Mouse (Mus musculus) G1E (cell line): ENCODE measurements around the gene Ggta1. TPM values are rescaled to one million over a fixed set of nuclear protein-coding genes. Genes with fewer than 3 reads are reported as not detected.

Experiments
- ATAC-seq: 2 replicates; pipeline ENCODE4 v1.8.0; 2016; ENCODE audit warnings: mild to moderate bottlenecking; ENCODE audit not compliant: insufficient number of reproducible peaks, poor library complexity, low FRiP score, severe bottlenecking; ENCODE audit errors: extremely low read depth
- DNase-seq: peaks from one replicate; pipeline ENCODE4 v3.0.0; 2012; ENCODE audit warnings: low spot score
- H3K27me3 ChIP-seq: 2 replicates; pipeline ENCODE4 v1.6.1; 2012; ENCODE audit warnings: mild to moderate bottlenecking, low read length, inconsistent platforms; ENCODE audit not compliant: insufficient read depth
- H3K36me3 ChIP-seq: replicated peaks from 2 replicates; pipeline ENCODE3; 2012; ENCODE audit warnings: mild to moderate bottlenecking, inconsistent platforms
- H3K4me1 ChIP-seq: 2 replicates; pipeline ENCODE4 v1.6.1; 2012; ENCODE audit warnings: low read depth, low read length, inconsistent platforms, mixed read lengths; ENCODE audit not compliant: insufficient read depth
- H3K4me3 ChIP-seq: 2 replicates; pipeline ENCODE4 v1.5.1; 2012; ENCODE audit warnings: low read depth, mild to moderate bottlenecking, inconsistent platforms, low read length, moderate library complexity, mixed read lengths
- H3K9me3 ChIP-seq: replicated peaks from 2 replicates; pipeline ENCODE4 v1.6.1; 2012; ENCODE audit warnings: inconsistent platforms
- CTCF ChIP-seq: IDR thresholded peaks from 2 replicates; pipeline ENCODE4 v1.5.1; 2012; ENCODE audit warnings: low read depth, low read length, inconsistent platforms, mixed read lengths
- GATA1 ChIP-seq: IDR thresholded peaks from 2 replicates; pipeline ENCODE4 v1.6.1; 2012; ENCODE audit warnings: borderline replicate concordance, low read length, inconsistent platforms, mixed read lengths
- GATA2 ChIP-seq: IDR thresholded peaks from 2 replicates; pipeline ENCODE4 v1.6.1; 2012; ENCODE audit warnings: low read depth, low read length, inconsistent platforms, borderline replicate concordance
- POLR2AphosphoS5 ChIP-seq: IDR thresholded peaks from 2 replicates; pipeline ENCODE4 v1.6.1; 2012; ENCODE audit warnings: low read depth, low read length, inconsistent platforms; ENCODE audit not compliant: insufficient replicate concordance
- TAL1 ChIP-seq: conservative IDR thresholded peaks from 2 replicates; pipeline ENCODE4 v1.6.1; 2012; ENCODE audit warnings: low read depth, low read length, inconsistent platforms, mixed read lengths
- polyA plus RNA-seq: library from polyadenylated mRNA; stranded (reverse); fragments of >175 nt; gene quantifications from 2 replicates; pipeline ENCODE4 v1.2.3, GENCODE M21; 2012
- total RNA-seq, 2 experiments: library from RNA; stranded (forward) in 1 of 2; stranded (reverse) in 1 of 2; fragments of 200-1000 nt in 1 of 2; fragments of >200 nt in 1 of 2; fragmentation: Nextera tagmentation in 1 of 2; gene quantifications; 2 replicates each; pipeline ENCODE4 v1.2.3; 2014 to 2017

Ggta1 gene
- total and polyA plus RNA-seq, 3 experiments: 10.7 to 58.2 (median 27.2) TPM

- H3K27me3 ChIP-seq: no peaks in the 10 kb centered on the region
- H3K4me3 ChIP-seq: peak overlapping the region; percentile 44; the same call in 1 of the 2 replicates
- ATAC-seq: peak; percentile 32
- peaks cover 85% of the 10 kb centered on the region for H3K4me1 ChIP-seq
- peak; percentile 71 for DNase-seq
- H3K36me3 ChIP-seq: no peaks in the 10 kb centered on the region
- TF ChIP-seq CTCF: no peak
- no peak for TF ChIP-seq GATA1
- no peak for TF ChIP-seq POLR2AphosphoS5
- no peak for TF ChIP-seq TAL1
- TF ChIP-seq GATA2: no peak
- no peaks in the 10 kb centered on the region for H3K9me3 ChIP-seq
These were observed 44.1 kb upstream of the Ggta1 start for GRCm38 (mm10) chr2:35507191-35507511.

- H3K27me3 ChIP-seq: no peaks in the 10 kb centered on the region
- H3K36me3 ChIP-seq: peaks cover 4% of the 10 kb centered on the region
- TF ChIP-seq TAL1: peak; percentile 88
- no peak for TF ChIP-seq POLR2AphosphoS5
- no peak for TF ChIP-seq GATA1
- no peak for TF ChIP-seq CTCF
- TF ChIP-seq GATA2: no peak
- DNase-seq (peak; percentile 46), ATAC-seq (peak; percentile 70)
- peaks cover 91% of the 10 kb centered on the region for H3K4me1 ChIP-seq
- peak overlapping the region; percentile 44; the same call in 1 of the 2 replicates for H3K4me3 ChIP-seq
- no peaks in the 10 kb centered on the region for H3K9me3 ChIP-seq
These were observed 43.5 kb upstream of the Ggta1 start for GRCm38 (mm10) chr2:35506311-35507190.

- no peak for ATAC-seq
- no peak overlapping the region; the same call in 1 of the 2 replicates for H3K4me3 ChIP-seq
- H3K27me3 ChIP-seq: no peaks in the 10 kb centered on the region
- H3K36me3 ChIP-seq: peaks cover 10% of the 10 kb centered on the region
- peaks cover 96% of the 10 kb centered on the region for H3K4me1 ChIP-seq
- no peaks in the 10 kb centered on the region; the same call in 1 of the 2 replicates for H3K9me3 ChIP-seq
- DNase-seq: no peak
- no peak for TF ChIP-seq GATA2
- TF ChIP-seq POLR2AphosphoS5: no peak
- TF ChIP-seq GATA1: no peak
- no peak for TF ChIP-seq CTCF
- TF ChIP-seq TAL1: no peak
These were observed 42.7 kb upstream of the Ggta1 start for GRCm38 (mm10) chr2:35505519-35506286.

GRCm38 (mm10) chr2:35504417-35504776 lies 41.4 kb upstream of the Ggta1 start:
- peak overlapping the region; percentile 68 for H3K4me3 ChIP-seq
- TF ChIP-seq GATA2: no peak
- TF ChIP-seq POLR2AphosphoS5: no peak
- TF ChIP-seq CTCF: no peak
- no peak for TF ChIP-seq GATA1
- no peak for TF ChIP-seq TAL1
- H3K36me3 ChIP-seq: peaks cover 12% of the 10 kb centered on the region
- peaks cover 95% of the 10 kb centered on the region for H3K4me1 ChIP-seq
- DNase-seq (no peak), ATAC-seq (no peak)
- H3K27me3 ChIP-seq: no peaks in the 10 kb centered on the region
- H3K9me3 ChIP-seq: no peaks in the 10 kb centered on the region; the same call in 1 of the 2 replicates

GRCm38 (mm10) chr2:35503723-35504416 lies 40.8 kb upstream of the Ggta1 start:
- peaks cover 94% of the 10 kb centered on the region for H3K4me1 ChIP-seq
- TF ChIP-seq POLR2AphosphoS5 (no peak), TAL1 (peak; percentile 78)
- H3K9me3 ChIP-seq: no peaks in the 10 kb centered on the region; the same call in 1 of the 2 replicates
- H3K36me3 ChIP-seq: peaks cover 12% of the 10 kb centered on the region
- ATAC-seq (peak; percentile 57), DNase-seq (peak; percentile 48)
- no peaks in the 10 kb centered on the region for H3K27me3 ChIP-seq
- H3K4me3 ChIP-seq: peak overlapping the region; percentile 68
